Mouse (Mus musculus) induced T-regulatory cell, adult 2 months (primary cell): ENCODE measurements around the gene Ccnjl.

Experiments used
- DNase-seq: peaks from one replicate; pipeline ENCODE4 v3.0.0-alpha.2; 2012; ENCODE audit warnings: low read depth

The Ccnjl gene

GRCm38 (mm10) chr11:43528078-43528682 lies 404 bp upstream of the Ccnjl start:
- DNase-seq = peak; percentile 18

- no peak for DNase-seq
These were observed 1.5 kb downstream of the Ccnjl start for GRCm38 (mm10) chr11:43530043-43530442.

- DNase-seq = no peak
These were observed 3.0 kb downstream of the Ccnjl start for GRCm38 (mm10) chr11:43531619-43532018.

- DNase-seq = no peak
These were observed 8.5 kb downstream of the Ccnjl start for GRCm38 (mm10) chr11:43537074-43537473.

DNA sequence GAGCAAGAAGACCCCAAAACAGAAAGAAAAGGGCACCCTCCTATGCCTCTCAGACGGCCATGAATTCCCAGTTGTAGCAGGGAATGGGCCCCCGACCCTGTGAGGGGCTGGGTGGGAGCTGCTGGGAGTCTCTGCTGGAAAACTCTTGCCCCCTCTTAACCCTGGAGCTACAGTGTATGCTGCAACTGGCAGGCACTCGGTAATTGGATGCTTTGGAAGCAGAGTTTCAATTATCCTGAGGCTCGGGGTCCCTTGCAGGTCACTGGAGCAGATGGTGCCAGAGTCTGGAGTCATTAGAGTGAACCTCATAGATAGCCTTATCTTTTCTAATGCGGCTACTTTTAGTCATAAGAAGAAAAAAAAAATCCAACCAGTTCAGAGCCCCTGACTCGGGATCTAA lies 11.3 kb downstream of the Ccnjl start:
- DNase-seq = no peak

GRCm38 (mm10) chr11:43543711-43544466 lies 15.3 kb downstream of the Ccnjl start:
- no peak for DNase-seq

GRCm38 (mm10) chr11:43544819-43545218 lies 16.2 kb downstream of the Ccnjl start:
- no peak for DNase-seq

DNA sequence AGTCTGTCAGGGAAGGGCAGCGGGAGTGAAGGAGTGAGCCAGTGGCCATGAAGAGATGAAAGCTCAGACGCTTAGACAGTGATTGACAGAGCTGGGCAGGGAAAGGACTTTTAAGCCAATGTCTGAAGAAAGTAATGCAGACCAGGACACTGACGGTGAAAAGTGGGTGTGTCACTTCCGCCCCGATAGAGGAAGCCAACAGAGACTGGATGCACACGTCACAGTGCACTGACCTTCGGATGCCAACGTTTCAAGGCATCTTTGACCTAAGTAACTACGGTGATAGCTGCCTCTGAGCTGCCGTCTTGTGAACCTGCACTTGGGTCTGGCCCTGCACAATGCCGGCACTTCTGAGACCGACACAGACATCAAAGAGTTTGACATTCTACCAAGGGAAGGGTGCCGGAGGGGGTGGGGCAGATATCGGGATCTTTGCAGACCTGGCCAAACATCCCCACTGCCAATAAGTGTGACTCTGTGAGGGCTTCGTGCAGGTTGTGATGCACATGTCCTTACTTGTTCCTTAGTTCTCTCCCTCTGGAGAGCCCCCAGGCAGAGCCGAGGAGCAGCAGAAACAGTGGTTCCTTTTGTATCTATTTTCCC lies 17.4 kb downstream of the Ccnjl start:
- no peak for DNase-seq

- DNase-seq = no peak
These were observed 18.1 kb downstream of the Ccnjl start for GRCm38 (mm10) chr11:43546678-43547077.

GRCm38 (mm10) chr11:43548148-43548547 lies 19.6 kb downstream of the Ccnjl start:
- DNase-seq = no peak

GRCm38 (mm10) chr11:43548657-43549435 lies 20.3 kb downstream of the Ccnjl start:
- no peak for DNase-seq

DNA sequence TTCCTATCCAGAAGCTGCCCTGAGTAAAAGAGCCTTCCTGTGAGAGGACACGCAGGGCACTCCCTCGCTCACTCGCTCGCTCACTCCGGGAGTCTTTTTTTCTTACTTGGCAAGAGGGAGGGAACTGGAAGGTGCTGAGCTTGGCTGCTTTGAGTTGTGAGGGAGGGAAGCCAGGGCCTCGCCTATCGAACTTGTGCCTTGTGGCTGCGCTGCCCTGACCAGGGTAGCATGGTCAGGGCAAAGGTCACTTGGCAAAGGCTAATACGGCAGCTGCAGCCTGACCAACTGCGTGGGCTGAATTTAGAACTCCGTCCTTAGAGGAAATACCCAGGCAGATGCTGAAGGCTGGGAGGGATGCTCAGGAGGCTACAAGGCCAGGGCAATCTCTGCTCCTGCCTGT lies 21.1 kb downstream of the Ccnjl start:
- DNase-seq = no peak

DNA sequence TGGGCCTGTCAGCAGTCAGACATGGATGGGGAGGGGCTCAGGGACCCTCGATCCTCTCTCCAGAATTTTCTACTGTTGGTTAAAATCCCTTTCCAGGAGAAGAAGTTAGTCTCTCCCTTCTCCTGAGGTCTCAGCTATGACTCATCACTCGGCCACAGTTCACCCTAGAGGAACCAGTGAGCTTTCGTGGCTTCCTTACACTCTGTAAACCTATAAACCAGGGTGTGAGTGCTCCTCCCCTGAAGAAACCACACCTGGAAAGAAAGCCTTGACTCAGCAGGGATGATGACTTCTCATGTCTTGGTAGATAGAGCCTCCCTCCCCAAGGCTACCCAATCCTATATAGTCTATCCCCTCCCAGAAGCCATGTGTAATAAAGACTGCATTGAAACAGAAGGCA lies 23.2 kb downstream of the Ccnjl start:
- no peak for DNase-seq

DNA sequence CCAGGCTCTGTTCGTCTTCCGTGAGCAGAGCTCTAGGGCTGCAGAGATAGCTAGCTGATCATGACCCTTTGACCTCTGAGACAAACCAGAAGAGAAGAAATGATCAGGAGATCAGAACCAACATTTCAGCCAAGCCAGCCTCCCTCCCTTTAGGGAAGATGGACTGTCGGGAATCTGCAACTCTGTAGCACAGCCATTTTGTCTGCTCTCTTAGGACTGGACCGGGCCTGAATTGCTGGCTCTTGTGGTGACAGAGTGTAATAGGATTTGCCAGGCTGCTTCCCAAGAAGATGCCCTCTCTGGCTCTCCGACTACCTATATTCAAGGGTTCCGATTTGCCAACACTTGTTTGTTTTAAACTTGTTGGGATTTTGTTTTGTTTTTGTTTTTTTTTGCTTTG lies 24.1 kb downstream of the Ccnjl start:
- DNase-seq = no peak

DNA sequence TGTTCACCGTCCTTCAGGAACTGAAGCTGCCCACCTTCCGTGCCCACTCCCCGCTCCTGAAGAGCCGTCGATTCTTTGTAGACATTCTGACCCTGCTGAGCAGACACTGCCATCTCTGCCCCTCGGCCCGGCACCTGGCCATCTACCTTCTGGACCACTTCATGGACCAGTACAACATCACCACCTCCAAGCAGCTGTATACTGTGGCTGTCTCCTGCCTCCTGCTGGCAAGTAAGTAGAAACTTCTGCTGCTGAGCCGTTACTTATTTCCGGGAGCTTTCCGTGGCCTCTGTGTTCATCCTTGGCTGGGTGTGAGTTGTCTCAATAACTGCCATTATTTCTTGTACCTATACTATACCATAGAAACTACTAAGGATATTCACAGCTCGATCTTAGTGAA lies 28.0 kb downstream of the Ccnjl start:
- no peak for DNase-seq

GRCm38 (mm10) chr11:43559515-43560292 lies 31.1 kb downstream of the Ccnjl start:
- no peak for DNase-seq

- no peak for DNase-seq
These were observed 35.2 kb downstream of the Ccnjl start for GRCm38 (mm10) chr11:43563654-43564244.

DNA sequence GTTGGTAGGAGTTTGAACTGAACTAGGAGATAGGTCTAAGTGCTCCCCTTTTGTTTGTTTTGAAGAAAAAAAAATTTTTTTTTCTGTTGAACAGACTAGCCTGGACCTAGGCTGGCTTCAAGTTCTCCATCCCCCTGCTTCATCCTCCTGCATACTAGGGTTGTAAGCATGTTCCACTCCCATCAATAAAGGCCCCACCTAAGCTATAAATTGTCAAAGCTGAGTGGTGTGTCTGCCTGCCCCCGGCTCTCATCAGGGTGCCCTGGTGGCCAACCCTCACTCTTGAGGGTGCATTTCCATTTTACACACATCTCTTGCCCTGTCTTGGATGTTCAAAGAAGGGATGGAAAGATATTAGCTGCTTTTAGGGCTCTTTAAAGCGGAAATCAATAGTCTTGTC lies 36.8 kb downstream of the Ccnjl start:
- no peak for DNase-seq

DNA sequence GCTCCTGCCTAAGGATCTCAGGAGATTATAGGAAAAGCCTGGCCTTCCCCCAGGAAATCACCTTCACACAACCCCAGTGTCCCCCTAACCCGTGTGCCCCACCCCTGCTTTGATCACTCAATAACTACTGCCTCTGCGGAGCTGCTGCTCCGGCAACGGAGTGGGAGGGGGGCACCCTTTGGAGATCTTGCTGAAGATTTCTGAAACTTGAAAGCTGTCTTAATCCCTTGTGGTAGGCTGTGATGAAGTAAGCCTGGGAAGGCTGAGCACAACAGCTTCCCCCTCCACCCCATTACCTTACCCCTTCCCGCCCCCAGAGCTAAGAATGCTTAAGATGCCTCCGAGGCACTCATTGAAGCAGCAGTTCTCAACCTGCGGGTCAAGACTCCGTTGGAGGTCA lies 37.3 kb downstream of the Ccnjl start:
- DNase-seq = no peak

DNA sequence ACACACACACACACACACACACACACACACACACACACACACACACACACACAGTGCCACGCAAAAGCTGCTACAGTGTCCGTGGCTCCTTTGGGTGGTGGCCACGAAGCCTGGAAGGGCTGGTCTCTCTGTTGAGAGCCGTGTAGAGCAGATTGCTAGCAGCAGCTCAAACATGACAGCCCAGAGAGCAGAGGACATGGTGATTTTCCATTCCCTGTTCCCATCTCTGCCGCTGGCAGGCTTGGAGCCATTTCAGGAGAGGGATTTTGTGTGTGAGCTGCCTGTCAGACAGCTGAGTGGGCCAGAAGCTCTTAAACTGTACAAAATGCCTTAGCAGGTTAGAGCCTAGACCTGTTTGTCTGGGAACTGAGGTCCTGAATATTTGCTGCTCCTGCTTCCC lies 38.1 kb downstream of the Ccnjl start:
- no peak for DNase-seq

DNA sequence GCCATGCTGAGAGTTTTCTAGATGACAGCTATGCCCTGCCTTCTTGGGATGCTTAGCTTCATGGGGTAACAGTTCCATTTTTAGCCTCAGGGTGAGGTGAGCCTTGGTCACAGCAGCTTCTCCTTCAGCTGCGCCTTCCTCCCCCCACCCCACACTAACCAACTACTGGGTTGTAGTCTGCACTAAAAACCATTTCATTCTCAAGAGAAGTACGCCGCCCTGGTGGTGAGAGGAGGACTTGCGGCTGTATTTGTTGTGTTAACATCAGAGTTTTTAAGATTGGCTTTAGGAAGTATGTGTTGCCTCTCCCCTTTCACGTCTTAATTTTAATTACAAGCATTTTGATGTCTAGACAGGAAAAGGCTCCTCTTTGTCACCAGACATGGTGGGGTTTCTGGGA lies 39.7 kb downstream of the Ccnjl start:
- DNase-seq = peak; percentile 53

GRCm38 (mm10) chr11:43569188-43569587 lies 40.6 kb downstream of the Ccnjl start:
- DNase-seq = no peak
